Mouse (Mus musculus) megakaryocyte, embryonic 14.5 days (primary cell): ENCODE results near the gene Ndufc2.

ENCODE experiments used
- FLI1 ChIP-seq: IDR thresholded peaks from 2 replicates; pipeline ENCODE4 v1.6.1; 2012; ENCODE audit warnings: low read length, inconsistent platforms, mixed read lengths
- GATA1 ChIP-seq: IDR thresholded peaks from 3 replicates; pipeline ENCODE4 v1.6.1; 2012; ENCODE audit warnings: mixed read lengths, low read length, inconsistent platforms, borderline replicate concordance

DNA sequence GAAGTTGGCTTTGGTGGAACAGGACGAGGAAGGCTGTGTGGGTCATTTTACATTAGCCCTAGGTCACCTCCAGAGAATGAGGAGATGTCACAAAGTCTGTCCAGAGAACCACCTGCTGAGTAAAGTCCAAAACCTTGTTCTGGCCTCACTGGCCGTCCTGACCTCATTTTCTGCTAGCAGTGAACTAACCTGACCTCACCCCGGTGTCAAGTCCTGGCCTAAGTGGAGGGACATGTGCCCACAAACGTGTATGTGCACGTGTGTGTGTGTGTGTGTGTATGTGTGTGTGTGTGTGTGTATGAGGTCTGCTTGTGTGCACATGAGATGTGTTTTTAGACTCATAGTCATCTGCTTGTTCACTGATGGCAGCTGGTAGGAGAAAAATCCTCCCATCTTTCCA is 24.0 kb downstream of the Ndufc2 start:
- TF ChIP-seq GATA1: no peak
- TF ChIP-seq FLI1: no peak
